Mouse (Mus musculus) left cerebral cortex, postnatal 25 days (tissue): ENCODE data around the gene Zcrb1. TPM values are rescaled to one million over a fixed set of nuclear protein-coding genes. Genes with fewer than 3 reads are reported as not detected.
A peak's percentile ranks its signal among the peaks of the same experiment; 100 is the strongest.
"Not testable (repeated sequence)": the region's sequence is repeated elsewhere in the genome, so short reads cannot be mapped to it uniquely, and the experiment has no call there.

ENCODE experiments used
- DNase-seq, 2 experiments: peaks; one replicate each; pipeline ENCODE4 v3.0.0; 2022; ENCODE audit warnings: low spot score in 2 of 2, mixed read lengths in 1 of 2
- intact Hi-C: fragments of 180-260 bp; cut with DNase I; formaldehyde crosslinking; loops from one replicate; pipeline ENCODE4 v1.15.1; 2025
- total RNA-seq, 2 experiments: library from RNA; stranded (reverse); gene quantifications; 2 replicates each; pipeline ENCODE4 v1.2.3; 2021

Zcrb1 gene
- total RNA-seq, 2 experiments from 2014 or later, result 76.1 to 79.3 TPM

- intact Hi-C loops, result no loop called here
- DNase-seq, result no peak
Observed at GRCm38 (mm10) chr15:93375696-93376095, 22.4 kb downstream of the Zcrb1 start.

- intact Hi-C loops, DNase-seq: not testable (repeated sequence)
Observed at GRCm38 (mm10) chr15:93372525-93373119, 25.5 kb downstream of the Zcrb1 start.

DNA sequence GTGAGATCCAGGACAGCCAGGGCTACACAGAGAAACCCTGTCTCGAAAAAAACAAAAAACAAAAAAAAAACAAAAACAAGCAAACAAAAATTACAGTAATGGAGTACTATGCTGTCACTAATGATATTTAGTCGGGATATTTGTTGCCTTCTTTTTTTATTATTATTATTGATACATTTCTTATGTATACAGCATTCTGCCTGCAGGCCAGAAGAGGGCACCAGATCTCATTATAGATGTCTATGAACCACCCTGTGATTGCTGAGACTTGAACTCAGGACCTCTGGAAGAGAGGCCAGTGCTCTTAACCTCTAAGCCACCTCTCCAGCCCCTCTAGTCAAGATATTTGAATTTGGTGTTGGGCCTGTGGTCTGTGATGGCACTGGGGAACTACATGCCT lies 26.3 kb downstream of the Zcrb1 start:
- intact Hi-C loops, result no loop called here
- no peak for DNase-seq

DNA sequence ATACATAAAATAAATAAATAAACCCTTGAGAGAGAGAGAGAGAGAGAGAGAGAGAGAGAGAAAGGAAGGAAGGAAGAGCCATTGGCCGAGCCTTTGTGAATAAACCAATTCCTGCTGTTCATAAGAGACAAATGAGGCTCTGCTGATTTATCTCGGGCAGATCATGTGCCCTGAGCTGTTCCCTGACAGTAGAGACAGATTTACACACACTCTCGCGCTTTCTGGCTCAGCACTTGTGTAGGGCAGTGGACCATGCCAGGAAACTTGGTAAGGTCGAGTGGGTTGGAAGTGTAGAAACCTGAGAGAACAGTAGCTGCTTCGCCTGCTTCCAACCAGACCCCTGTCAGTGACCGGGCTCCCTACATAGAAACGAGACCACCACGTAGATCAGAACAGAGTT lies 29.6 kb downstream of the Zcrb1 start:
- peak in 1 of 2 experiments; percentile 35 for DNase-seq
- intact Hi-C loops, result no loop called here

DNA sequence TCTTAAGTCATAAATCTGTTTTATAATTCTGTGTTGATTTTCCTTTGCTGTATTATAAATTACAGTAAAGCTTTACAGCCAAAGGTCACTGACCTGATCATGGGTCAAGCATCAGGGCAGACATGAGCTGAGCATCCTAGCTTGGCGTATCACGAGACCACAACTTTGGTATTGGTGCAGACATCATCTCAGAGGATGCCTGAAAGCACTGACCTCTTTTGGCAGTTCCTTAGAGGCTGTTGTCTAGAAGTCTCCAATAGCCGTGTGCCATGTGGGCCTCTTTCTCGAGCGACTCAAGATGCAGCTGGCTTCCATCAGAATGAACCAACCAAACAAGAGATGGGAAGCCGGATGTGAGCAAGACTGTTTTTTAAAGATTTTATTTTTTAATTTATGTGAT lies 32.6 kb downstream of the Zcrb1 start:
- no peak for DNase-seq
- intact Hi-C loops, result no loop called here

DNA sequence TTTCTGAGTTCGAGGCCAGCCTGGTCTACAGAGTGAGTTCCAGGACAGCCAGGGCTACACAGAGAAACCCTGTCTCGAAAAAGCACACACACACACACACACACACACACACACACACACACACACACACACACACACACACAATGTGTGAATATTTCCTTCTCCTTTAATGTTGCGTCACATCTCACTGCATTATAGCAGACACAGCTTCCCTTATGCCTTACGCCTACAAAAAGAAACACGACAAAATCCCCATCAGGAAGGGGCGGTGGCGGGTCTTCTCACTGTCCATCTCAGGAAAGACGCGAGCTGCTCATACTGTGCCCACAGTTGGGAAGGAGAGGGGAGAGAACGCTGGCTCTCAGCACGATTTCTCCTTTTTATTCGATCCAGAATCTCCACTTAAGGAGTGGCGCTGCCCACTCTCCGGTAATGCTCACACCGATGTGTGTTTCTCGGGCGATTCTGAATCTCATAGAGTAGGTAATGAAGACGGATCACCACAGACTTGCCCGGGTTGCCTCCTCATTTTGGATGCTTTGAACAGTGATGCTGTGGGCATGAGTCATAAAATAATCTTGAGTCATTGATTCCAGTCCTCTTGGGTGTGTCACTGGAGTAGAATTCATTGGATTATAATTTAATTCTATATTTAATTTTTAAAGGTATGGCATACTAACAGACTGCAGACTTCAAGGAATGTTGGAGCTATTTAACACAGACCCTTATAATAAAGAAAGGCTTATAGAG lies 39.6 kb downstream of the Zcrb1 start:
- intact Hi-C loops, result no loop called here
- DNase-seq, result peak in 1 of 2 experiments; percentile 10

- intact Hi-C loops, result no loop called here
- DNase-seq, result no peak
Observed at GRCm38 (mm10) chr15:93340630-93341379, 57.3 kb downstream of the Zcrb1 start.

GRCm38 (mm10) chr15:93336925-93337761 lies 61.0 kb downstream of the Zcrb1 start, which contains the start of gene Yaf2:
Gene Yaf2, minus strand, starts transcription at chr15:93336935.
- intact Hi-C loops, result loop anchor here (5.0 kb wide), 1 partner anchor 60 kb away; the partner anchor contains the start of gene Gxylt1
- peak; percentile 88 to 89 for DNase-seq

DNA sequence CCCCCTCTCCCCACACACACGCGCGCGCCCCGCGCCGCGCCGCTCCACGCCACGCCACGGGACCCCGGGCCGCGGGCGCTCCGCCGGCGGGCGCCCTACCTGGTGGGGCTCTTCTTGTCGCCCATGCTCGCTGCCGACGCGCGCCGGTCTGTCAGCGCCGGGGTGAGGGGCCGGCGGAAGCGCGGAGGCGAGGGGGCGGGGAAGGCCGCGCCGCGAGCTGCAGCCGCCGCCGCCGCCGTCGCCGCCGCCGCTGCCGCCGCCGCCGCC lies 61.5 kb downstream of the Zcrb1 start:
- DNase-seq, result no peak
- intact Hi-C loops, result loop anchor here (5.0 kb wide), 1 partner anchor 59 kb away; the partner anchor contains the start of gene Gxylt1

Other genes starting within 250 kb of the Zcrb1 start
- gene Gxylt1, start 123.2 kb downstream of the Zcrb1 start, total RNA-seq, result 10 to 100 TPM in 1 of 2 experiments, 1 to 10 TPM in 1; 9.8 to 11.3 TPM
- 100 to 1,000 TPM; 104 to 108 TPM for gene Yaf2, start 61.4 kb downstream of the Zcrb1 start, total RNA-seq
- 10 to 100 TPM; 38.3 to 41.9 TPM for gene Pphln1, start within 50 bp of the Zcrb1 start, total RNA-seq
- gene Prickle1, start 197.6 kb upstream of the Zcrb1 start, total RNA-seq, result 10 to 100 TPM; 85.7 to 98.6 TPM